Mouse (Mus musculus) lung, adult 2 months (tissue): ENCODE data around the gene Gm10300. TPM values are rescaled to one million over a fixed set of nuclear protein-coding genes. Genes with fewer than 3 reads are reported as not detected.

ENCODE experiments used
- DNase-seq: peaks from one replicate; pipeline ENCODE4 v3.0.0; 2022
- H3K4me1 ChIP-seq: fragments of 200-500 bp; 2 replicates; pipeline ENCODE4 v1.6.1; 2011; ENCODE audit warnings: low read length; ENCODE audit not compliant: control insufficient read depth, insufficient read depth
- H3K4me3 ChIP-seq: fragments of 200-500 bp; replicated peaks from 2 replicates; pipeline ENCODE3; 2011; ENCODE audit warnings: low read depth, mild to moderate bottlenecking, control low read depth, low read length; ENCODE audit errors: extremely low read depth
- CTCF ChIP-seq: fragments of 200-500 bp; IDR thresholded peaks from 2 replicates; pipeline ENCODE4 v1.5.1; 2011; ENCODE audit warnings: mild to moderate bottlenecking, low read length, control low read depth; ENCODE audit not compliant: insufficient read depth
- POLR2A ChIP-seq: fragments of 200-500 bp; IDR thresholded peaks from 2 replicates; pipeline ENCODE4 v1.6.1; 2011; ENCODE audit warnings: low read depth, mild to moderate bottlenecking, control low read depth, low read length, borderline replicate concordance; ENCODE audit errors: extremely low read depth
- WGBS: fragments of 180-500 bp; shearing (Covaris S2); methylation state at CpG from one replicate; pipeline ENCODE4 v1.1.7; 2018; 5-methylcytosine and 5-hydroxymethylcytosine counted together
- polyA plus RNA-seq: library from polyadenylated mRNA; depleted of rRNA; stranded (reverse); fragments of >200 nt; gene quantifications from 2 replicates; pipeline ENCODE4 v1.2.3, GENCODE M21; 2012

Gm10300 gene
- polyA plus RNA-seq, 1 experiment, result 0.07 TPM

DNA sequence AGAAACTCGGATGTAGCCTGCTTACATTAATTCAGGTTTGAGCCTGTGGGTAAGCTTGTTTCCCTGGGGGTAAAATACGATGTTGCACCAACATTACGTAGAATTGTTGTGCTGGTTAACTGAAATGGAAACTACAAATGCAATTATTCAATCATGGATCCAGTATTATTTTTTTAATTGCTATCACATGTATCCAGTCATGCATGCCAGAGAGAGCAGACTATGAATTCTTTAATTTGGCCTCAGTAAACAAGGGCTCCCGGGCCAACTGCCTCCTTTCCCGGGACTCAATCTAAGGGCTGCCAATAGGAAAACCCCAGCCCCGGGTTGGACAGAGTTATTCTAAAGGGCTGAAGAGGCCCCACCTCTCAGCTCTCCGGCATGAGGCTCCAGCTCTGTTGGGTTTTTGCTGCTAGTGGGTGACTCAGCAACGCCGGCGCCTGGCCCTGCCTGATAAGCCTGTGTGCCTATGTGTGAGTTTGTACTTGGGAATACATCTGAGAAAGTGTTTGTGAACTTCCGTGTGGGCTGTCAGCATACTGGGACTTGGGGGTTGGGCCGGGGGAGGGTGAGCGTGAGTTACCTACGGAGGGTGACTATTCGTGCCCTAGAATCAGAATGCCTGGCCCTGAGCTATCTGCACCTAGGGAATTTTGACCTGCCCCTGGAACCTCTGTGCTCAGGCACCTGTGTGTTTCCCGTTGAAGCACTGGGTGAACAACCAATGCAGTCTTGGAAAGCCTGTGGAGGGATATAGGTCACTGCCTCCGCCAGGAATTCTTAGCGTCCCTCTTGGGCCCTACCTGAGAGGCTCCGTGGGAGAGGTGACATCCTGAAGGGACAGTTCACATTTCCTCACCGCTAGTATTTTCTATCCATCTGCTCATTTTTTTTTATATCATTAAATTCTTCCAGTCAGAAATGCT, 2.2 kb downstream of the Gm10300 start:
- 29% methylated on average over 20 of the region's 20 CpGs for WGBS
- DNase-seq, result peak; percentile 54
- H3K4me3 ChIP-seq, result no peak overlapping the region
- no peak for TF ChIP-seq CTCF
- TF ChIP-seq POLR2A, result no peak
- H3K4me1 ChIP-seq, result peaks cover 9% of the 10 kb centered on the region

DNA sequence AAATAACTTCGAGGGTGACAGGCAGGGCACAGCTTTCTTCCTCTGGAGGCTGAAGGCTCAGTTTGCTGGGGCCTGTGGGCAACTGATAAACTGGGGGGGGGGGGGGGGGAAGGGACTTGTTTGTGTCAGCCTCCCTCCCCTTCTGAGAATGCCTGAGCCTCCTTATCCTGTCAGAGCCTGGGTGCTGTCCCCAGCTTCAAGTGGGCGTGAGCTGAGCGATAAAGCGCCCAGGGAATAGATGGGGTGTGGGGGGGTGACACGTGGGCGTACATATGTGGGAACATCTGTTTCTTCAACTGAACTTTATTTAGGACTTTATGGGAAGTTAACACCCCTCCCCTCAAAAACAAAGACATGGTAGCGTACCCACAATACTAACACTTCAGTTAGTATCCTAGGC, 2.9 kb downstream of the Gm10300 start:
- WGBS, result 59% methylated on average over 7 of the region's 7 CpGs
- Histone ChIP-seq H3K4me1 (peaks cover 9% of the 10 kb centered on the region), H3K4me3 (no peak overlapping the region)
- no peak for TF ChIP-seq POLR2A
- TF ChIP-seq CTCF, result no peak
- DNase-seq, result no peak

DNA sequence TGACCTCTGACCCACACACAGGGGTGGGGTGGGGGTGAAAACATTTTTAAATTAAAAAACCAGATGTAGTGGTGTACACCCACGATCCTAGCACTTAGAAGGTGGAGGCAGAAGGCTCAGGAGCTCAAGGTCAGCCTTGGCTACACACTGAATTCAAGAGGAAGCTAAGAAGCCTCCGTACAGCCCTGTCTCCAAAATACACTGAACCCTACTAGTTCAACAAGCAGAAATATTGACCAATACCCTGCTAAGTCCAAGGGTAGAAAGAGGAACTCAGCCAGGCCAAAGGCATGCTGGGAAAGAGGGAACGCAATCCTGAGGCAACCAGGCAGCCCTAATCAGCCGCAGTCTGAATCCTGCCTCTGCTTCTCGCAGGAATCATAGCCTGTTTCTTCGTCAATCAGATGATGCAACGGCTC, 3.8 kb downstream of the Gm10300 start:
- WGBS, result 54% methylated on average over 7 of the region's 7 CpGs
- TF ChIP-seq CTCF, result no peak
- TF ChIP-seq POLR2A, result no peak
- Histone ChIP-seq H3K4me1 (peaks cover 9% of the 10 kb centered on the region), H3K4me3 (no peak overlapping the region)
- DNase-seq, result no peak

DNA sequence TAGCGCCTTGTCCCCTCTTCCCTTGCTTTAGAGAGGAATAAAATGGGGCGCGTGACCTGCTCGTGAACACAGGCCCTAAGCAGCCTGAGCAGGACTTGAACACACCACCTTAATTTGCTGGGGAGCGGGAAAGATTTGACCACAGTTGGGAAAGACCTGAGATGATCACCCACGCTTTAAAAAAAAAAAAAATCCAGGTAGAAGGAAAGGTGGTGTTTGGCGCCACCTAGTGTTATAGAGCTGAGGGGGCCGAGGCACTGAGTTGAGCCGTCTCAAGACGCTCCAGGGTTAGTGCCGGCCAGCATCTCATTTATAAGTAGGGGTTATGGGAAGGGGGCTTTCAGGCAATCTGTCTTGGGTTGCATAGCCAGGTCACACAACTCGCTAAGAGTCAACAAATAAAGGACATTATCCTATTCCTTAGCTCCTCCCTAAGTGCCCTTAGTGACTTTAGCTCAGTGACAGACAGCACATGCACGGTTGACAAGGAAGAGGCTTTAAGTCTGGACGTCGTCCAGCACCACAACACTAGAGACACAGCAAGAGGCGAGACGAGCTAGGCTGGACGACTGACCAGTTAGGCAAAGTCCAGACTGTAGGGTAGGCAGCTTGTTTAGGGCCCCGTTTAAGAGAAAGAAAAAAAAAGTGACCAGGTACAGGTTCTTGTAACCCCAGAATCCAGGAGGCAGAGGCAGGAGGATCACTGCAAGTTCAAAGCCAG, 5.2 kb downstream of the Gm10300 start:
- 12% methylated on average over 19 of the region's 19 CpGs for WGBS
- no peak for TF ChIP-seq POLR2A
- peak; percentile 69 for TF ChIP-seq CTCF
- DNase-seq, result peak; percentile 67

DNA sequence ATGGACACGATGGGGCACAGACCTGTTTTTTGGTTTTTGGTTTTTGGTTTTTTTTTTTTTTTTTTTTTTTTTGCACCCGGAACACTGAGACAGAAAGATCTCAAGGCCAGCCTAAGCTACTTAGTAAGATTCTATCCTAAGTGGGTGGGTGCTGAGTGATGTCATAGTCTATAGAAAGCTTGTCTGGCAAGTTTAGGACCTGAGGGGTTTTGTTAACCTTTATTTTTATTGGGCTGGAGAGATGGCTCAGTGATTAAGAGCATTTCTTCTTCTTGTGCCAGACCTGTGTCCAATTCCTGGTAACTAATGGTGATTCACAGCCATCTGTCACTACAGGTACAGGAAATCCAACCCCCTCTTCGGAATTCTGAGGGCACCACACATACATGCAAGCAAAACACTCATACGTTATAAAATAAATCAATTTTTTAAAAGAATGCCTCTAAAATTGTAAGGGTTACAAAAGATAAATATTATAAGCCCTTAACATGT, 6.0 kb downstream of the Gm10300 start:
- DNase-seq, result no peak
- 59% methylated on average over 4 of the region's 4 CpGs for WGBS
- peaks cover 5% of the 10 kb centered on the region for H3K4me1 ChIP-seq
- no peak for TF ChIP-seq CTCF
- no peak for TF ChIP-seq POLR2A
- H3K4me3 ChIP-seq, result no peak overlapping the region

More for the DNA sequence above, 5.2 kb downstream of the Gm10300 start:
- H3K4me1 ChIP-seq, result peaks cover 5% of the 10 kb centered on the region
- no peak overlapping the region for H3K4me3 ChIP-seq

DNA sequence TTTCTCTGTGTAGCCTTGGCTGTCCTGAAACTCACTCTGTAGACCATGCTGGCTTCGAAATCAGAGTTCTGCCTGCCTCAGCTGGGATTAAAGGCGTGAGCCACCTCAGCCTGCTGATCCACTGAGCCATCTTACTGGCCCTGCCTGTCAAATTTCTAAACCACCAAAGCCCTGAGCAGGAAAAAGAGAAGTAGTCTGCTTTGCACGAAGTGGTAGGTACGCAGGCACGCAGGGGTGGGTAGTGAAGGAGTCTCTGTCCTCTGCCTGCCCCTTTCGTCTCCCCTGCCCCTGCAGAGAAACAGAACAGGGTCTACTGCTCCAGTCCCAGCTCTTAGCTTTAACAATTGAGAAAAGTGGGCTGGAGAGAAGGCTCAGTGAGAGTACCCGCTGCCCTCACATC, 10.6 kb downstream of the Gm10300 start:
- Histone ChIP-seq H3K4me1 (no peaks in the 10 kb centered on the region), H3K4me3 (no peak overlapping the region)
- TF ChIP-seq POLR2A (no peak), CTCF (no peak)
- 75% methylated on average over 7 of the region's 7 CpGs for WGBS
- DNase-seq, result no peak

DNA sequence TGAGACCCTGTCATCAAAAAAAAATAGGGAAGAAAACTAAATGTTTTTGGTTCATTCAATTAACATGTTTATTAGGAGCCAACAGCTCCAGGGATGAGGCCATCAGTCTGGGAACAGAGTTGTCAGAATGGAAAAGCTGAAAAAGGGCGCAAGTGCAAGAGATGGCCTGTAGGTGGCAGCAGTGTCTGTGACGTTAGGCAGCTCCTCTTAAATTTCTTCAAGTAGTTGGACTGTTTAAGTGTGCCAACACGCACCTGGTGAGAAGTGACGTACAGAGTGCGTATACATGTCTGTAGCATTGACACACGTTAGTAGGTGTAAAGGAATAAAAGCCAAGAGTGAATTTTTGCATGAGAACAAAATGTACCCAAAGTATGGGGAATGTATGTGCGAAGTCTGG, 14.4 kb downstream of the Gm10300 start:
- TF ChIP-seq CTCF (peak; percentile 96), POLR2A (no peak)
- Histone ChIP-seq H3K4me3 (no peak overlapping the region), H3K4me1 (no peaks in the 10 kb centered on the region)
- 13% methylated on average over 7 of the region's 7 CpGs for WGBS
- no peak for DNase-seq

DNA sequence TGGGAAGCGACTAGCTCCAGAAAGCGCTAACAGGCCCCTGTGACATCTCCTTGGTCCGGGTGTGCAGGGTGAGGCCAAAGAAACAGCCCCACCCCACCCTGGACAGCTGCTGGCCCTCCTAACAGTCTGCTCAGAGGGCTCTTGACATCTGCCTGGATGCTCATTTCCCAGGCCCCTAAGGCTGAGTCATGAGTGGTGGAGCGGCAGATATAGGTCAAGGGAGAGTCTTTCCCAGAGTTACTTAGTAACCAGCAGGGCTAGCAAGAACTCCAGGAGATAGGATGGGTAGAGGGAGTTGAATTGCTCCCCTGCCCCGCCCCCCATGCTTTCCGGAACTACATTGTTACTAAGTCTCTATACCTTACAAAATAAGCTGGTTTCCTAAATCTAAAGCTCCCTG, 18.6 kb downstream of the Gm10300 start:
- DNase-seq, result no peak
- TF ChIP-seq CTCF (no peak), POLR2A (no peak)
- 69% methylated on average over 6 of the region's 6 CpGs for WGBS
- H3K4me3 ChIP-seq, result no peak overlapping the region
- peaks cover 2% of the 10 kb centered on the region for H3K4me1 ChIP-seq

DNA sequence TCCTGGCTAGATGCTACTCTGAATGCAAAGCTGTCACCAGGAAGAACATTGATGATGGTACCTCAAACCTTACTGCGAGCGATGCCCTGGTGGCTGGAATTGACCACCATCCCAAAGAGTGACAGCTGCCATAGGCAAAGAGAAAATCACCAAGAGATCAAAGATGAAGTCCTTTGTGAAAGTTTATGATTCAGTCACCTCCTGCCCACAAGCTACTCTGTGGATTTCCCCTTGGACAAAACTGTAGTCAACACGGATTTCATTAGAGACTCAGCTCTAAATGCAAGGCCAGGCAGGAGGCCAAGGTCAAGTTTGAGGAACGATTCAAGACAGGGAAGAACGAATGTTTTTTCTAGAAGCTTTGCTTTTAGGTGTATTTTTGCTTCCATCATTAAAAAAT, 19.4 kb downstream of the Gm10300 start:
- H3K4me1 ChIP-seq, result peaks cover 2% of the 10 kb centered on the region
- WGBS, result 76% methylated on average over 5 of the region's 5 CpGs
- DNase-seq, result no peak
- H3K4me3 ChIP-seq, result no peak overlapping the region
- TF ChIP-seq CTCF (no peak), POLR2A (no peak)
